Mouse (Mus musculus) midbrain, embryonic 14.5 days (tissue): ENCODE measurements around the gene Atxn1. TPM values are rescaled to one million over a fixed set of nuclear protein-coding genes. Genes with fewer than 3 reads are reported as not detected.

Experiments
- ATAC-seq: fragments of 200-750 bp; cut with Nextera tagmentation; 2 replicates; pipeline ENCODE4 v1.8.0; 2017; ENCODE audit warnings: moderate number of reproducible peaks, moderate library complexity; ENCODE audit not compliant: low FRiP score, low TSS enrichment
- DNase-seq: peaks from one replicate; pipeline ENCODE4 v3.0.0-alpha.2; 2015
- H3K27ac ChIP-seq: fragments of 300-500 bp; sonication (generic); replicated peaks from 2 replicates; pipeline ENCODE4 v1.5.1; 2014; ENCODE audit warnings: mild to moderate bottlenecking, low read depth, low read length, moderate library complexity
- H3K27me3 ChIP-seq: fragments of 300-500 bp; sonication (generic); 2 replicates; pipeline ENCODE4 v1.6.1; 2014; ENCODE audit warnings: low read length, control low read depth, mixed read lengths; ENCODE audit not compliant: control insufficient read depth, insufficient read depth
- H3K36me3 ChIP-seq: fragments of 300-500 bp; sonication (generic); 2 replicates; pipeline ENCODE4 v1.6.1; 2014; ENCODE audit warnings: low read length, control low read depth; ENCODE audit not compliant: control insufficient read depth, insufficient read depth
- H3K4me1 ChIP-seq: fragments of 300-500 bp; sonication (generic); 2 replicates; pipeline ENCODE4 v1.6.1; 2014; ENCODE audit warnings: mild to moderate bottlenecking, antibody characterized with exemption, low read length, control low read depth; ENCODE audit not compliant: control insufficient read depth, insufficient read depth
- H3K4me2 ChIP-seq: fragments of 300-500 bp; sonication (generic); 2 replicates; pipeline ENCODE4 v1.6.1; 2014; ENCODE audit warnings: mild to moderate bottlenecking, low read length, moderate library complexity
- H3K4me3 ChIP-seq: fragments of 300-500 bp; sonication (generic); replicated peaks from 2 replicates; pipeline ENCODE4 v1.5.1; 2014; ENCODE audit warnings: low read depth, low read length
- H3K9ac ChIP-seq: fragments of 300-500 bp; sonication (generic); replicated peaks from 2 replicates; pipeline ENCODE4 v1.6.1; 2014; ENCODE audit warnings: mild to moderate bottlenecking, low read length, moderate library complexity
- H3K9me3 ChIP-seq: fragments of 300-500 bp; sonication (generic); 2 replicates; pipeline ENCODE4 v1.6.1; 2016; ENCODE audit warnings: low read length, control low read depth, mixed read lengths; ENCODE audit not compliant: control insufficient read depth
- WGBS: fragments of 180-500 bp; shearing (Covaris S2); extraction: QIAGEN DNeasy Blood & Tissue Kit; methylation state at CpG from one replicate; pipeline ENCODE4 v1.1.7; 2014; 5-methylcytosine and 5-hydroxymethylcytosine counted together
- polyA plus RNA-seq: library from polyadenylated mRNA; unstranded; fragments of >200 nt; fragmentation: Nextera tagmentation; extraction: Ambion mirVana; gene quantifications from 2 replicates; pipeline ENCODE4 v1.2.1, GENCODE M21; 2014

Atxn1 gene
- polyA plus RNA-seq, 1 experiment from 2014 or later: 7.3 TPM

DNA sequence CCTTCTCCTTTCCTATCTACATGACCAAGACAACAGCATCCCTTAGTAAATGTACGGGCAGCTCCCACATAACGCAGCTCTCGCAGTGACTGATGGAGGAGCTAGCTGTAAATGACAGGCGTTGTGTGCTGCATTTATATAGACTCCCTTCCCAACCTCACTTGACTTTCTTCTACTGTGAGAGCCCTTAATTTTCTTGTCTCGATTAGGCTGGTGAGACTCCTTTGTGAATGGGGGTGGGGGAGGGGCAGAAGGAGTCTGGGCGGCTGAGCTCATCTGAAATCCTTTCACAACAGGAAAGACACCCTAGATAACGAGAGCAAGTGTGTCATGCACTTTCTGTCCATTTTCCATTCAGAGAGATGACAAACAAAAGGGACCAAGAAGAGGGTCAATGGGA, 344.5 kb downstream of the Atxn1 start:
- Histone ChIP-seq H3K4me3 (no peak overlapping the region), H3K9ac (no peak overlapping the region), H3K36me3 (no peaks in the 10 kb centered on the region), H3K27ac (no peak overlapping the region), H3K9me3 (no peaks in the 10 kb centered on the region), H3K27me3 (no peaks in the 10 kb centered on the region), H3K4me2 (no peak overlapping the region), H3K4me1 (no peaks in the 10 kb centered on the region)
- no peak for ATAC-seq
- peak; percentile 30 for DNase-seq
- 56% methylated on average over 7 of the region's 7 CpGs for WGBS

DNA sequence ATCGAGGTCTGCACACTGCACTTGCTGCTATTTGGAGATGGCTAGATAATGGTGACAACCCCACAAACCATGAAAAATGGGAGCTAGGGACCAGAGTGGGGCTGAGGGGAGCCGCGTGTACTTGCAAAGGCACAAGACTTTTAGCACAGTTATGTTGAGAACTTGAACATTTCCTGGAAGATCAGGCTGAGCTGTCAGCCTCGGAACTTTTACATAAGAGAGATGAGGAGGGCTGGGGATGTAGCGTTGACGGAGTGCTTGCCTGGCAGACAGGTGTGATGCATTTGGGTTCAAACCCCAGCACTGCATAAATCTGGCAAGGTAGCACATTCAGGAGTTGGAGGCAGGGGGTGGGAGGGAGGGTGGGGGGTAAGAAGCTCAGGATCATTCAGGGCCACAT, 346.8 kb downstream of the Atxn1 start:
- Histone ChIP-seq H3K4me1 (no peaks in the 10 kb centered on the region), H3K9ac (no peak overlapping the region), H3K9me3 (no peaks in the 10 kb centered on the region), H3K36me3 (no peaks in the 10 kb centered on the region), H3K27ac (no peak overlapping the region), H3K27me3 (no peaks in the 10 kb centered on the region), H3K4me2 (no peak overlapping the region), H3K4me3 (no peak overlapping the region)
- DNase-seq (no peak), ATAC-seq (no peak)
- WGBS: 92% methylated on average over 6 of the region's 6 CpGs

DNA sequence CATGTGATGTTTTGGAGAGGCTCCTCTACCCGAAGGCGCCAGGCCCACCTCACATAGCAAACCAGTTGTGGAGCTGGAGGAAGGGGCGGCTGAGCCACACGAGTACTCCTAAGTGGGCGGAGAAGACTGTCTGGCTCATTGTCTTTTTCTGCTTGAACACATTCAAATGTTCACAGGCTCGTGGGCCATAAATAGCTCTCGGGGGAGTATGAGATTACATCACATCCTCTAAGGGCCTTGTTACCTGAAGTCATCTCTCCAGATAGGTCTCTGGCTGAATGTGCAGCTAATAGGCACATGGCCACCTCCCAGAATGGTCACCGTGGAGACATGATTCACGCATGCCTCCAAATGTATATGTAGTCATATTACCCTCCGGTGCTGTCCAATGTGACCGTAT, 350.0 kb downstream of the Atxn1 start:
- Histone ChIP-seq H3K9ac (no peak overlapping the region), H3K36me3 (no peaks in the 10 kb centered on the region), H3K27ac (no peak overlapping the region), H3K27me3 (no peaks in the 10 kb centered on the region), H3K4me1 (no peaks in the 10 kb centered on the region), H3K4me3 (no peak overlapping the region), H3K4me2 (no peak overlapping the region), H3K9me3 (no peaks in the 10 kb centered on the region)
- WGBS: 70% methylated on average over 11 of the region's 11 CpGs
- DNase-seq (no peak), ATAC-seq (no peak)

DNA sequence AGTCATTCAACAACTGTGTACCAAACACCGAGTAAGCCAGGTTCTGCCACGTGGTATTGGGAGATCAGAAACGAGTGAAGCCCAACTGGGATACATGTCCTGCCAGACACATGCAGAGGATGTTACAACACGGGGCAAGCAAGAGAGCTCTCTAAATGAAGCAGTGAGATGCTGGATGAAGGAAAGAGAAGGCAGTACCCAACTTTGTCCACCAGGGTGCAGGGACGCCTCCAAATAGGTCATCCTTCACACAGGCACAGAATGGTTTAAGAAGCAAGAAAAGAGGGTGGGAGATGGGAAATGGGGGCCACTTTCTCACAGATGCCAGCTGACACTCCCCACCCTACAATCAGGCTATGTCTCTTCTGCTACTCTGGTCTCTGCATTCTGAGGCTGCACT, 351.5 kb downstream of the Atxn1 start:
- H3K27ac ChIP-seq: no peak overlapping the region
- DNase-seq (peak; percentile 77), ATAC-seq (no peak; the same call in 1 of the 2 replicates)
- WGBS: 42% methylated on average over 5 of the region's 5 CpGs
- H3K9ac ChIP-seq: no peak overlapping the region
- no peaks in the 10 kb centered on the region for H3K36me3 ChIP-seq
- H3K9me3 ChIP-seq: no peaks in the 10 kb centered on the region
- no peaks in the 10 kb centered on the region for H3K4me1 ChIP-seq
- no peak overlapping the region for H3K4me2 ChIP-seq
- no peaks in the 10 kb centered on the region for H3K27me3 ChIP-seq
- H3K4me3 ChIP-seq: no peak overlapping the region

DNA sequence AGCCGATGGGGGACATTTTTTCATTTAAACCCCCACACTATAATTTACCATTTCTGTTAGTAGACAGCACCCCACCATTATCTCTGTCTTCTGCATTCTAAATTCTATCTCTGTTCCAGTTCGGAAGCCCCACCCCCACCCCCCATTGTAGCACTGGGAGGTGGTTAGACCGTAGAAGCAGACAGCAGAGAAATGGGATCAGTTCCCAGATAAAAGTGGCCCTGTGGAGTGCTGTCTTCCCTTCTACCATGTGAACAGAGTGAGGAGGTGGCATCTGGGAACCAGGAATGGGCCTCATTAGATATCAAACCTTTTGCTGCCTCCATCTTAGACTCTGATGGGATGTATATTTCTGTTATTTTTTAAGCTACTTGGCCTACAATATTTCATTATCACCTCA, 353.3 kb downstream of the Atxn1 start:
- no peaks in the 10 kb centered on the region for H3K4me1 ChIP-seq
- no peak overlapping the region for H3K9ac ChIP-seq
- no peak overlapping the region for H3K4me3 ChIP-seq
- H3K9me3 ChIP-seq: no peaks in the 10 kb centered on the region
- no peak overlapping the region for H3K27ac ChIP-seq
- no peak overlapping the region for H3K4me2 ChIP-seq
- no peaks in the 10 kb centered on the region for H3K27me3 ChIP-seq
- DNase-seq: no peak
- WGBS: 84% methylated on average over 3 of the region's 3 CpGs
- no peak for ATAC-seq
- H3K36me3 ChIP-seq: no peaks in the 10 kb centered on the region

DNA sequence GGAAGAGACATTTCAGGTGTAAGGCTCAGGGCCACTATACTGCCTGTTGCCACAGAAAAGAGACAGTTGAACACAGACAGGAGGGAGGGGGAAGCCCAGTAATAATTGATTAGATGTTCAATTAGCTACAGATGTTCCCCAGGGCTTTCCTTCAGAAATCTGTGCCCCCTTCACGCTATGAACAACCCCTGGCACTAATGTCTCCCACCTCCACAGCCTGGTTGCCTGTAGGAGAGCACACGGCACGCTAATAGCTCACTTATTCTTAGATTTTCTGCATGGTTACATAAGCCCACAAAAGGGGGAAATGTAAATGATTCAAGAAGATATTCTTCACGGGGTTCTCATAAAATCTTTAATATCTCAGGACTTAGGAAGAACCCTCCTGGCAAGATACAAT, 355.3 kb downstream of the Atxn1 start:
- 21% methylated on average over 4 of the region's 4 CpGs for WGBS

DNA sequence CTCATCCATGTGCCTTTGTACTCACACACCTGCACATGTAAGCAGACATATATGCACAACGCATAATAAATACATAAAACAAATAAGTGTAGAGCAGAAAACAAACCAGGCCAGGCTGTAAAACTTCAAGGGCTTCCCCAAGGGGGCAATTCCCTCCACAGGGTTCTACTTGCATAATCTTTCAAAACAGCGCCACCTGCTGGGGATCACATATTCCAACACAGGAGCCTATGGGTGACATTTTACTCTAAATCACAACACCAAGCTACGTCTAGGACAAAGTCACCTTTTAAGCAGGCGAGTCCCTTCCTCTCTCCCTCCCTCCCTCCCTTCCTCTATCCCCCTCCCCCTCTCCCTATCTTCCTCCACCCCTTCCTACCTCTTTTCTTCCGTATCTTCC, 356.2 kb downstream of the Atxn1 start:
- Histone ChIP-seq H3K4me2 (no peak overlapping the region), H3K27ac (no peak overlapping the region), H3K27me3 (no peaks in the 10 kb centered on the region), H3K4me3 (no peak overlapping the region), H3K4me1 (no peaks in the 10 kb centered on the region), H3K36me3 (no peaks in the 10 kb centered on the region), H3K9ac (no peak overlapping the region), H3K9me3 (no peaks in the 10 kb centered on the region)
- DNase-seq (no peak), ATAC-seq (no peak)
- WGBS: 94% methylated on average over 5 of the region's 5 CpGs

More for the DNA sequence above, 355.3 kb downstream of the Atxn1 start:
- peak; percentile 22 for DNase-seq
- H3K36me3 ChIP-seq: no peaks in the 10 kb centered on the region
- ATAC-seq: no peak
- no peaks in the 10 kb centered on the region for H3K4me1 ChIP-seq
- no peak overlapping the region for H3K4me3 ChIP-seq
- no peaks in the 10 kb centered on the region for H3K27me3 ChIP-seq
- H3K4me2 ChIP-seq: no peak overlapping the region
- no peak overlapping the region for H3K9ac ChIP-seq
- H3K27ac ChIP-seq: no peak overlapping the region
- H3K9me3 ChIP-seq: no peaks in the 10 kb centered on the region

DNA sequence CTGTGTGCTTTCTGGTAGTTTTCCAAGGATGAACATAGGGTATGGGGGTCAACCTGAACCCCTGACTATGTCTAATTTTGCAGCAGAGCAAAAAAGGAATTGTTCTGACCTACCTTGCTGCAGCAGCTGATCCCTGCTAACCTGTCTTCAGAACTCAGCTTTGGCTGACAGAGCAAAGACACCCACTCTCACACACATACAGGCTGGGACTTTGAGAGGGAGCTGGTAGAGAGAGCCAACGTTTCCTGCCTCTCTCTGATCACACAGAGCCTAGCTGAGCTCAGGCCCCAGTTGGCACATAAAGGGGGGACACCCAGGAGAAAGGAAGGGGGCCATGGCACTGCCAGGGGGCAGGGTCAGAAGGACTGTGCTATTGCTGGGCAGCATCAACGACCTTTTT, 356.9 kb downstream of the Atxn1 start:
- Histone ChIP-seq H3K36me3 (no peaks in the 10 kb centered on the region), H3K27ac (no peak overlapping the region), H3K9ac (no peak overlapping the region), H3K4me3 (no peak overlapping the region), H3K4me2 (no peak overlapping the region), H3K4me1 (no peaks in the 10 kb centered on the region), H3K27me3 (no peaks in the 10 kb centered on the region), H3K9me3 (no peaks in the 10 kb centered on the region)
- DNase-seq (no peak), ATAC-seq (no peak)
- 76% methylated on average over 2 of the region's 2 CpGs for WGBS

DNA sequence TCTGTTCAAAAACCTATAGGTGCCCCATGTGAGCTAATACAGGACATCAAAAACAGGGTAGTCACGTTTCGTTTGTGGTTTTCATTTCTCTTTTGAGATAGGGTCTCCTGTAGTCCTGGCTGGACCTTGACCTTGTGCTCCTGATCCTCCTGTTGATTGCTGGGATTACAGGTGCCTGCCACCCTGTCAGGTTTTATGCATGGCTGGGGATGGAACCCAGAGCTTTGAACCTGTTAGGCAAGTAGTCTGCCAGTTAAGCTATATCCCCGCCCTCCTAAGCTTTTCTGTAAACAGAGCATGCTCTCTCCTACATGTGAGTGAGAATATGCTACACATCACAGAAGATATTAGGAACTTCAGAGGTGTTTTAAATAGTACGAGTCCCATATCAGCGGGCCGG, 361.2 kb downstream of the Atxn1 start:
- WGBS: 92% methylated on average over 6 of the region's 6 CpGs
- DNase-seq: no peak
- Histone ChIP-seq H3K9ac (no peak overlapping the region), H3K9me3 (no peaks in the 10 kb centered on the region), H3K27me3 (no peaks in the 10 kb centered on the region), H3K4me3 (no peak overlapping the region), H3K4me1 (peaks cover 6% of the 10 kb centered on the region; the same call in 1 of the 2 replicates), H3K27ac (no peak overlapping the region), H3K4me2 (no peak overlapping the region), H3K36me3 (no peaks in the 10 kb centered on the region)
- no peak for ATAC-seq
